Mouse (Mus musculus) kidney, adult 2 months (tissue): ENCODE results near the gene Hist1h2an. TPM values are rescaled to one million over a fixed set of nuclear protein-coding genes. Genes with fewer than 3 reads are reported as not detected.
"Not testable (repeated sequence)": the region's sequence is repeated elsewhere in the genome, so short reads cannot be mapped to it uniquely, and the experiment has no call there.

Experiments
- DNase-seq: peaks from one replicate; pipeline ENCODE4 v3.0.0; 2021
- H3K27ac ChIP-seq: fragments of 200-500 bp; 2 replicates; pipeline ENCODE4 v1.5.1; 2012; ENCODE audit warnings: low read depth, low read length, control low read depth, inconsistent platforms; ENCODE audit not compliant: insufficient read depth
- H3K27me3 ChIP-seq: fragments of 200-500 bp; replicated peaks from 2 replicates; pipeline ENCODE4 v1.6.1; 2012; ENCODE audit warnings: mild to moderate bottlenecking, moderate library complexity, low read length, inconsistent platforms; ENCODE audit not compliant: control insufficient read depth, insufficient read depth
- H3K36me3 ChIP-seq: fragments of 200-500 bp; 2 replicates; pipeline ENCODE4 v1.6.1; 2012; ENCODE audit warnings: mild to moderate bottlenecking, moderate library complexity, low read length, inconsistent platforms; ENCODE audit not compliant: control insufficient read depth, insufficient read depth
- H3K4me1 ChIP-seq: fragments of 200-500 bp; 2 replicates; pipeline ENCODE4 v1.6.1; 2011; ENCODE audit warnings: low read length; ENCODE audit not compliant: control insufficient read depth, insufficient read depth
- H3K4me3 ChIP-seq: fragments of 200-500 bp; 2 replicates; pipeline ENCODE4 v1.5.1; 2011; ENCODE audit warnings: mild to moderate bottlenecking, low read depth, low read length, control low read depth; ENCODE audit not compliant: insufficient read depth
- CTCF ChIP-seq: fragments of 200-500 bp; conservative IDR thresholded peaks from 2 replicates; pipeline ENCODE4 v1.5.1; 2011; ENCODE audit warnings: low read depth, mild to moderate bottlenecking, control low read depth, low read length, moderate library complexity, mixed read lengths; ENCODE audit not compliant: insufficient read depth, insufficient read length
- POLR2A ChIP-seq: fragments of 200-500 bp; IDR thresholded peaks from one replicate; pipeline ENCODE4 v1.6.1; 2011; ENCODE audit warnings: low read depth, low read length, control low read depth
- WGBS: fragments of 180-500 bp; shearing (Covaris S2); methylation state at CpG from one replicate; pipeline ENCODE4 v1.1.7; 2018; 5-methylcytosine and 5-hydroxymethylcytosine counted together
- polyA plus RNA-seq: library from polyadenylated mRNA; depleted of rRNA; stranded (reverse); fragments of >200 nt; gene quantifications from 2 replicates; pipeline ENCODE4 v1.2.3, GENCODE M21; 2012

Gene Hist1h2an
- polyA plus RNA-seq, 1 experiment = 0.33 TPM

DNA sequence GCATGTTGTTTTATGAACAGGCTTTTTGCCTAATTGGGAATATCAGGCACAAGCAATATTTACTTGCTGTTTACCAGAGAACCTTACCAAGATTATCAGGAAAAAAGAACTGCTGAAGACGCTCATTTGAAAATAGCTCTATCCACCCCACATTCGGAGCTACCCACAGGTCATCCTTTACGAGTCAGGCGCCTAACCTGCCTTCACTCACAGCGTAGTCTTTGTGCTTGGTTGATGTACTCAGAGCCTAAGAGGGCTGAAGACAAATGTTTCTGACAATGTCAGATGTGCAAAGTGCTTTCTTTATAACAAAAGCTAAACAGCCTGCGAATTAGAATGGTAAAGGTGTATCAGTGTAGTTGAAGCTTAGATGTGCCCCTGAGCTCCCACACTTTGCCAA, 2.7 kb downstream of the Hist1h2an start:
- 58% methylated on average over 6 of the region's 6 CpGs for WGBS
- DNase-seq = no peak
- H3K27ac ChIP-seq = no peak overlapping the region
- H3K4me1 ChIP-seq = no peaks in the 10 kb centered on the region; the same call in 1 of the 2 replicates
- TF ChIP-seq CTCF = no peak
- no peak for TF ChIP-seq POLR2A
- no peaks in the 10 kb centered on the region; the same call in none of the 2 replicates for H3K27me3 ChIP-seq
- H3K4me3 ChIP-seq = no peak overlapping the region
- no peaks in the 10 kb centered on the region for H3K36me3 ChIP-seq

DNA sequence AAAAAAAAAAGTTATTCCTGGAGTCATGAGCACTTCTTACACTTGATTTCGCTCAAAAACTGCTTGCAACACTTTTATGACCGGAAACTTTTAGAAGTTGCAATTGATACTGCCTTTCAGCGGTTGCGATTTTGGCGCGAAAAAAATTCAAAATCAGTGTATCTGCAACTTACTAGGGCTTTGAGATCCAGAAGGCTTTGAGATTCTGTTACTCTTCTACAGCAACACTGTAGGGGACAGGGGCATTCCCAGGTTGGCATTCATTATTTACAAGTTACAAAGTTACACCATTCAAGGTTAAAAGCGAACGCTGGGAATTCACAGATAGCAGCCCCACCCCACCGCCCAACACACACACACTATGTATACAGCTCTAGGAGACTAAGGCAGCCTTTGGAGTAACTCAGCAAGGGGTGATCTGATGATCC, 3.3 kb downstream of the Hist1h2an start:
- Histone ChIP-seq H3K27me3 (no peaks in the 10 kb centered on the region; the same call in none of the 2 replicates), H3K4me3 (no peak overlapping the region), H3K4me1 (no peaks in the 10 kb centered on the region; the same call in 1 of the 2 replicates), H3K27ac (no peak overlapping the region), H3K36me3 (no peaks in the 10 kb centered on the region)
- TF ChIP-seq CTCF (no peak), POLR2A (no peak)
- DNase-seq = no peak
- 6% methylated on average over 9 of the region's 9 CpGs for WGBS

DNA sequence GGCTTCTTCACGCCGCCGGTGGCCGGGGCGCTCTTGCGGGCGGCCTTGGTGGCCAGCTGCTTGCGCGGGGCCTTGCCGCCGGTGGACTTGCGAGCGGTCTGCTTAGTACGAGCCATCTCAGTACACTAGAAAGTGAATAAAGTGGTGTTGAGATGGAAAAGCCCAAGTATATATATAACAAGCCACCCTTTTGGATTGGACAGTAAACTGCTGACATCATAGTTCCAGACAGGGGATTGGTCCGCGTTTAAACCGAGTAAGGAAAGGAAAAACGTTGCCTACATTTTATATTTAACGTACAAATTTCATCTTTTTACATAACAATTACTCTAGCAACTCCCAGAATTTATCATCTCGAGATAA, 3.8 kb downstream of the Hist1h2an start, which contains the start of gene Hist1h3i:
Gene Hist1h3i, minus strand, starts transcription at position 116 of the 363 bp plus-strand sequence.
- Histone ChIP-seq H3K4me3 (peak within 1 kb of the TSS; percentile 42; the same call in 1 of the 2 replicates), H3K27me3 (no peaks in the 10 kb centered on the region; the same call in none of the 2 replicates), H3K4me1 (no peaks in the 10 kb centered on the region; the same call in 1 of the 2 replicates), H3K27ac (no peak within 1 kb of the TSS), H3K36me3 (no peaks in the 10 kb centered on the region)
- DNase-seq = peak; percentile 76
- no peak for TF ChIP-seq CTCF
- WGBS = under 1% methylated on average over 15 of the region's 20 CpGs

DNA sequence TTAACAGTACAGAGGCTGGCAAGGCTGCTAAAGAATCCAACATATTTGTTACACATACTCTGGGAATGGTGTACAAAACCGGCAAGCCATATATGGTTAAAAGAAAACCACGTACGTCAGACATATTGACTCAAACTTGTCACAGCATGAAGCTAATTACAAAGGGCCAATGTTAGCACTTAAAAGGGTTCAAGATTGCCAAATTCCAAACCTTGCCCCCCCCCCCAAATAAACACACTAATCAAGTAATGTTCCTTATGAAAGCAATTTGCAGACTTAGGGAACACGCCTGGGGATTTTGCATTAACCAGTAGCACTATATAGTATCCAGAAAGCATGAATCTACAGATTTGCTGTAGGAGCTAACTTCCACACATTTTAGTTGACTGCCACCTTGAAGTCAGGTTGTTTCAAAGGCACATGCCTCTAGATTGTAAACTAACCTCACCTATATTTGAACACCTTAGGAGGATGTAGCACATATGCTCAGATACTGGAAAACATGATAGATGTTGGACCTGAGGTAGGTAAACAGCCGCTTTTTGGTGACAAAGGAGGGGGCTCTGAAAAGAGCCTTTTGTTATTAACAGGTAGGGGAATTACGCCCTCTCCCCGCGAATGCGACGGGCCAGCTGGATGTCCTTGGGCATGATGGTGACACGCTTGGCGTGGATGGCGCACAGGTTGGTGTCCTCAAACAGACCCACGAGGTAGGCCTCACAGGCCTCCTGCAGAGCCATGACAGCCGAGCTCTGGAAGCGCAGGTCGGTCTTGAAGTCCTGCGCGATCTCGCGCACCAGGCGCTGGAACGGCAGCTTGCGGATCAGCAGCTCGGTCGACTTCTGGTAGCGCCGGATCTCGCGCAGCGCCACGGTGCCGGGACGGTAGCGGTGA, 4.4 kb downstream of the Hist1h2an start:
- H3K27me3 ChIP-seq, DNase-seq, H3K4me1 ChIP-seq, H3K36me3 ChIP-seq, H3K27ac ChIP-seq: not testable (repeated sequence)
- WGBS = 6% methylated on average over 23 of the region's 35 CpGs
- peak overlapping the region; percentile 42; the same call in 1 of the 2 replicates for H3K4me3 ChIP-seq

DNA sequence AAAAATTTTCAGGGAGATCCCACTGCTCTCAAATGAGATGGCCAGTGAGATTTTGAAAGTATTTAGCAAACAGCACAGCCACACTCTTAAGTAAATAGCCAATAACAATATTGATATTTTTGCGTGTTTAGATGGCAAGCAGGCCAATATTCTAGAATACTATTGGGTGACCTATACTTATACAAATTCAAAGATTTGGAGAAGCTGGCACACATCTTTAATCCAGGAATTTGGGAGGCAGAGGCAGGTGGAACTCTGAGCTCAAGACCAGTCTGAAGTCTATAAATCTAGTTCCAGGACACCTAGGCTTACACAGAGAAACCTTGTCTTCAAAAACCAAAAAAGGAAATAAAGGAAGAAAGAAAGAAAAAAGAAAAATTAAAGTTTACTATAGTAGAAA, 5.4 kb downstream of the Hist1h2an start:
- H3K4me3 ChIP-seq = no peak overlapping the region
- TF ChIP-seq POLR2A = no peak
- no peak for TF ChIP-seq CTCF
- no peaks in the 10 kb centered on the region; the same call in 1 of the 2 replicates for H3K4me1 ChIP-seq
- no peaks in the 10 kb centered on the region for H3K36me3 ChIP-seq
- 95% methylated on average over 1 of the region's 1 CpGs for WGBS
- H3K27ac ChIP-seq = no peak overlapping the region
- no peak for DNase-seq
- no peaks in the 10 kb centered on the region; the same call in none of the 2 replicates for H3K27me3 ChIP-seq

DNA sequence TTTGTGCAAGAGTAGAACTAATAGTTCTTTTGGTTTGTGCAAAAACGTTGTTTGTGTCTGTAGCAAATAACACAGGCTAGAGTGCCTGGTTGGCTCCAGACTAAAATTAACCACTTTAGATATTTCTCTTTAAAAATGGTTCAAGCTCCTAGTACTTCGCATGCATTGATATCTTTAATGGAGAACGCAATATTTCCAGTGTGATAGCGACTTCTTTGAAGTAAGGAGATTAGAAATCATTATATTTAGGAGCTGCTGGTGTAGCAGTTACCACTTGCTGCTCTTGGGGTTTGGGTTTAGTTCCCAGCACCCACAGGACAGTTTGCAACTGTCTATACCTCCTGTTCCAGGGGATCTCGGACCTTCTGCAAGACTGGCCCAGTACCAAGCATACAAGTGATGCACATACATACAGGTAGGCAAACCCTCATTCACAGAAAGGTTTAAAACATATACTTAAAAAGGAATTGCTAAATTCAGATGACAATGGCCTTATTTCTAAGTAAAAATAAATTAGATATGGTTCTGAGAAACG, 5.9 kb downstream of the Hist1h2an start:
- H3K27me3 ChIP-seq = no peaks in the 10 kb centered on the region; the same call in none of the 2 replicates
- no peak for TF ChIP-seq CTCF
- no peak for TF ChIP-seq POLR2A
- H3K27ac ChIP-seq = no peak overlapping the region
- H3K36me3 ChIP-seq = no peaks in the 10 kb centered on the region
- 55% methylated on average over 6 of the region's 6 CpGs for WGBS
- H3K4me3 ChIP-seq = no peak overlapping the region
- H3K4me1 ChIP-seq = no peaks in the 10 kb centered on the region; the same call in 1 of the 2 replicates
- DNase-seq = no peak

DNA sequence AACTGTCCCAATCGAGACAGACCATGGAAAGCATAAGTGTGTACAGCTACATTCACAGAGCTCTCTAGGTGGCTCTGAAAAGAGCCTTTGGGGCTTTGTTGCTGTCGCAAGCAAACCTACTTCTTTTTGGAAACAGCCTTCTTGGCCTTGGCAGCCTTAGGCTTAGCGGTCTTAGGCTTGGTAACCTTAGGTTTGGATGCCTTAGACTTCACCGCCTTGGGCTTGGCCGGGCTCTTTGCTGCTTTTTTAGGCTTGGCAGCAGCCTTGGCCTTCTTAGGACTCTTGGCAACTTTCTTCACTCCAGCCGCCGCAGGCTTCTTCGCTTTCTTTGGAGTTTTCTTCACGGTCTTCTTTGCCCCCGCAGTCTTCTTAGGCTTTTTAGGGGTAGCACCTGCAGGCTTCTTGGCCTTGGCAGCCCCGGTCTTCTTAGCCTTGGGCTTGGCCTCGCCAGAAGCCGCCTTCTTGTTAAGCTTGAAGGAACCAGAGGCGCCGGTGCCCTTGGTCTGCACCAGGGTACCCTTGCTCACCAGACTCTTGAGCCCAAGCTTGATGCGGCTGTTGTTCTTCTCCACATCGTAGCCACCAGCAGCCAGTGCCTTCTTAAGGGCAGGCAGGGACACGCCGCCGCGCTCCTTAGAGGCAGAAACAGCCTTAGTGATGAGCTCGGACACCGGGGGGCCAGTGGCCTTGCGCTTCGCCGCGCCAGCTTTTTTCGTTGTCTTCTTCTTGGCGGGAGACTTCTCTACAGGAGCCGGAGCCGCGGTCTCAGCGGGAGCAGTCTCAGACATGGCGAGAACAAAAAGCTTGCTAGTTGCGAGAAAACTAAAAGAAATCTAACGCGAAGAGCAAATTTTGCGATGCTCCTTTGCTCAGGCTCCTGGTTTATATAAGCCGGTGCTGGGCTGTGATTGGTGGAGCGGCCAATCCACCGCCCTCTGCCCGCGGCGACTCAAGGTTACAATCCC, 7.0 kb downstream of the Hist1h2an start, which contains the start of gene Hist1h1b:
Gene Hist1h1b, minus strand, starts transcription at position 859 of the 965 bp plus-strand sequence.
- WGBS = 1% methylated on average over 44 of the region's 44 CpGs

More for the DNA sequence above, 7.0 kb downstream of the Hist1h2an start, which contains the start of gene Hist1h1b:
- Histone ChIP-seq H3K4me3 (peak within 1 kb of the TSS; percentile 58), H3K27me3 (no peaks in the 10 kb centered on the region; the same call in none of the 2 replicates), H3K36me3 (no peaks in the 10 kb centered on the region), H3K4me1 (no peaks in the 10 kb centered on the region; the same call in 1 of the 2 replicates), H3K27ac (no peak within 1 kb of the TSS)
- peak; percentile 32 for DNase-seq
- no peak for TF ChIP-seq POLR2A
- TF ChIP-seq CTCF = no peak
